Mouse (Mus musculus) CD8-positive naive resting alpha-beta T cell, adult 2 months (primary cell): Measurements from ENCODE around the gene Slc45a3.

Source experiments
- DNase-seq, 2 experiments: peaks; one replicate each; pipeline ENCODE4 v3.0.0; 2022; ENCODE audit warnings: low read depth in 2 of 2, low spot score in 2 of 2

Slc45a3 gene

GRCm38 (mm10) chr1:131964100-131964499, 1.3 kb downstream of the Slc45a3 start:
- no peak for DNase-seq

GRCm38 (mm10) chr1:131964580-131964979, 1.8 kb downstream of the Slc45a3 start:
- no peak for DNase-seq

- no peak for DNase-seq
These were observed 3.1 kb downstream of the Slc45a3 start for GRCm38 (mm10) chr1:131965818-131966217.

- no peak for DNase-seq
These were observed 4.6 kb downstream of the Slc45a3 start for GRCm38 (mm10) chr1:131967336-131967735.

- no peak for DNase-seq
These were observed 5.8 kb downstream of the Slc45a3 start for GRCm38 (mm10) chr1:131968556-131968955.

GRCm38 (mm10) chr1:131968983-131969382, 6.2 kb downstream of the Slc45a3 start:
- no peak for DNase-seq

GRCm38 (mm10) chr1:131969825-131970224, 7.1 kb downstream of the Slc45a3 start:
- no peak for DNase-seq

GRCm38 (mm10) chr1:131970322-131970660, 7.5 kb downstream of the Slc45a3 start:
- DNase-seq = no peak

GRCm38 (mm10) chr1:131970661-131971520, 8.1 kb downstream of the Slc45a3 start:
- no peak for DNase-seq

GRCm38 (mm10) chr1:131971771-131972497, 9.2 kb downstream of the Slc45a3 start:
- DNase-seq = no peak

GRCm38 (mm10) chr1:131972498-131973334, 9.9 kb downstream of the Slc45a3 start:
- no peak for DNase-seq

- DNase-seq = no peak
These were observed 11.2 kb downstream of the Slc45a3 start for GRCm38 (mm10) chr1:131973991-131974390.

GRCm38 (mm10) chr1:131976886-131977285, 14.1 kb downstream of the Slc45a3 start:
- DNase-seq = no peak

GRCm38 (mm10) chr1:131980471-131980870, 17.7 kb downstream of the Slc45a3 start:
- DNase-seq = no peak

GRCm38 (mm10) chr1:131981378-131982013, 18.7 kb downstream of the Slc45a3 start:
- peak; percentile 44 to 46 for DNase-seq

GRCm38 (mm10) chr1:131982907-131983306, 20.1 kb downstream of the Slc45a3 start:
- peak; percentile 75 to 82 for DNase-seq

GRCm38 (mm10) chr1:131983806-131984205, 21.0 kb downstream of the Slc45a3 start:
- no peak for DNase-seq

- no peak for DNase-seq
These were observed 24.7 kb downstream of the Slc45a3 start for GRCm38 (mm10) chr1:131987432-131987831.

GRCm38 (mm10) chr1:131989476-131989875, 26.7 kb downstream of the Slc45a3 start:
- no peak for DNase-seq

- DNase-seq = no peak
These were observed 27.5 kb downstream of the Slc45a3 start for GRCm38 (mm10) chr1:131990083-131990760.
